Mouse (Mus musculus): ENCODE results near the gene Npepps.

DNA sequence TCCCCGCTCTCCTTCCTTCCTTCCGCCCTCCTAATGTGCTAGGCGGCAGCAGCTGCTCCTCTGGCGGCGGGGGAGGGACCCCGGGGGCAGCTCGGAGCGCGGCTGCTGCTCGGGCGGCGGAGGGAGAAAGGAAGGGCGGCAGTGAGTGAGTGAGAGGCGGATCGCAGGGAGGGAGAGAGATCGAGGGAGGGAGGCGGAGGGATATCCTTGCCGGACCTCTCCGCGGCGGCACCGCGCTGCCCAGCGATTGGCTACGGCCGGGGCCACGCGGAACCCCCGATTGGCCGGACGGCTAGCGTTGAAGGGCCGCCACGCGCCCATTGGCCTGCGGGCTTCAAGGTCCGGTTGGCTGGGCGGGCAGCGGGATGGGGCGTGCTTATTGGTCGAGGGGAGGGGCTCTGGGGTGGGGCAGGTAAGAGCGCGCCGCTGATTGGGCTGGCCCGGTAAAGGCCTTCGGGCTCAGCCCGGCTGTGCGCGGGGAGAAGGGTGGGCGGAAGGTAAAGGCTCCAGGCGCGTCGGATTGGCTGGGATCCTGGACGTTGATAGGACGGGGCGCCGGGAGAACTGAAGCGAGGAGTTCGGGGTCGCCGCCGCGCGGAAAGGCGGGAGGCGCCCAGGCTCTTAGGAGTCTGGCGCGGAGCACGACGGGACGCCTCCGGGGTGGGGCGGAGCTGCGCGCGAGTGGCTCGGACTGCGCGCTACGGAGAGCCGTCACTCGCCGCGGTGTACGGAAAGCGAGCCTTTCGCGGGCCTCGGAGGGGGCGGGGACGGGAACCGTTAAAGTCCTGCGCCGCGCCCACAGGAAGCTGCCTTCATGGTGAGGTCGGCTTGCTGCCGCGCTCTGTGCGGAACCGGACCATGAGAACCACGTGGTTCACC is 92.4 kb downstream of the Npepps start, which contains the start of gene Kpnb1:
- TF ChIP-seq POLR2A (IDR thresholded peaks at IDR 0.05; ENCODE audit: extremely low read depth, insufficient read depth, low read length) (peak; percentile 50; the same call in 1 of the 2 replicates), CTCF (IDR thresholded peaks at IDR 0.05; ENCODE audit: extremely low read depth, insufficient read depth, low read length) (no peak)
